Mouse (Mus musculus) lung, postnatal 0 days (tissue): ENCODE data around the gene Kcnn3.

ENCODE experiments used
- CTCF ChIP-seq: IDR thresholded peaks from 2 replicates; pipeline ENCODE4 v1.5.1; 2016; ENCODE audit warnings: antibody characterized with exemption, mild to moderate bottlenecking
- EP300 ChIP-seq: IDR thresholded peaks from 2 replicates; pipeline ENCODE4 v1.6.1; 2016; ENCODE audit warnings: antibody characterized with exemption, mild to moderate bottlenecking, control low read depth

- 0 out of 2 replicates have a peak, but pooled peaks have one; percentile 3 for TF ChIP-seq CTCF
- TF ChIP-seq EP300 = no peak
Observed at GRCm38 (mm10) chr3:89496366-89496765, 23.6 kb upstream of the Kcnn3 start.
